In the genomic region with DNA sequence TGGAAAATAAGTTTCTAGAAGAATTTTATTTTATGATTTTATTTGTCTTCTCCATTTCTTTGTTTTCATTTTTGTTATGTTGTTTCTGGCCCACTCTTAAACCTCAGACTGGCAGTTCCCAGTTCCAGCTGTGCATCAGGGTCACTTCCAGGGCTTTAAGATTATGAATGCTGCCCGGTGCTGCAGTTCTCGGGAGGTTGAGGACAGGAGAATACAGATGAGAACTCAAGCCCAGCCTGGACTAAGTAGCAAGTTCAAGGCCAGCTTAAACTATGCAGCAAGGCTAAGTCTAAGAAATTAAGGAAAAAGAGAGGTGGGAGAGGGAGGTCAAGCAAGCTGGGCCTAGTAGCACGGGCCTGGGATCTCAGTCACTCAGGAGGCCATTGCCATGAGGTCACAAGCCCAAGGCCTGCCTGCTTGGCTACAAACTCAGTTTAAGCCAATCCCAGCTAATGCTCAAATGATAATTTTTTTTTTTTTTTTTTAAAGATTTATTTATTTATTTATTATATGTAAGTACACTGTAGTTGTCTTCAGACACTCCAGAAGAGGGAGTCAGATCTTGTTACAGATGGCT, we compare ENCODE assay signal across 14 mouse cellular contexts. TPM values are rescaled to one million over a fixed set of nuclear protein-coding genes. Genes with fewer than 3 reads are reported as not detected.
A peak's percentile ranks its signal among the peaks of the same experiment; 100 is the strongest.
DNase-seq lines count a peak whose midpoint lies in the region; ATAC-seq and TF ChIP-seq lines count a peak whose summit lies in the region.
"Had no signal": no experiment of that assay in that cellular context is flagged by ENCODE, and none has a peak within 500 bp of the region (broad histone marks: within the 10 kb centered on the region; RNA-seq: fewer than 3 reads in every experiment).

No protein-coding gene starts in this region.

- no peak for TF ChIP-seq EP300 in liver, embryonic 14.5 days (IDR thresholded peaks at IDR 0.05; ENCODE audit: low read depth)

- no peak for DNase-seq in heart, embryonic 10.5 days (ENCODE audit: low spot score)
- DNase-seq in heart, postnatal 25 days (ENCODE audit: low spot score) = no peak
- no peak for DNase-seq in lung, embryonic 14.5 days
- no peak for DNase-seq in lung, adult 18-20 months
- peak; percentile 42 for DNase-seq in adrenal gland, postnatal 14 days
- DNase-seq in liver, embryonic 14.5 days (ENCODE audit: low read depth in 3 of 3, low spot score in 3 of 3) = no peak
- DNase-seq: cerebellum, adult 9-10 months; lung, postnatal 10 days; right cerebral cortex, adult 18-20 months had no signal

- no peaks in the 10 kb centered on the region for H3K9me3 ChIP-seq in heart, embryonic 10.5 days
- H3K9me3 ChIP-seq in lung, embryonic 14.5 days (ENCODE audit: low read depth, low read length) = no peaks in the 10 kb centered on the region
- H3K9me3 ChIP-seq in liver, embryonic 14.5 days (ENCODE audit: control insufficient read depth, low read length) = no peaks in the 10 kb centered on the region
- no peaks in the 10 kb centered on the region for H3K9me3 ChIP-seq in hindbrain, embryonic 13.5 days
- no peaks in the 10 kb centered on the region for H3K9me3 ChIP-seq in forebrain, embryonic 12.5 days
- H3K9me3 ChIP-seq: embryonic facial prominence, embryonic 10.5 days; forebrain, embryonic 15.5 days; midbrain, embryonic 15.5 days had no signal

- peaks cover 36% of the 10 kb centered on the region for H3K36me3 ChIP-seq in heart, embryonic 10.5 days
- H3K36me3 ChIP-seq in lung, embryonic 14.5 days (ENCODE audit: insufficient read depth) = peaks cover 44% of the 10 kb centered on the region
- peaks cover 55% of the 10 kb centered on the region for H3K36me3 ChIP-seq in liver, embryonic 14.5 days (replicated peaks; ENCODE audit: control insufficient read depth, insufficient read depth, low read depth)
- peaks cover 33% of the 10 kb centered on the region for H3K36me3 ChIP-seq in hindbrain, embryonic 13.5 days
- H3K36me3 ChIP-seq in forebrain, embryonic 12.5 days (replicated peaks) = peaks cover 38% of the 10 kb centered on the region
- H3K36me3 ChIP-seq: midbrain, embryonic 15.5 days had no signal

- TF ChIP-seq CTCF in lung, embryonic 14.5 days (IDR thresholded peaks at IDR 0.05; ENCODE audit: low read depth) = no peak
- TF ChIP-seq CTCF in liver, embryonic 14.5 days (IDR thresholded peaks at IDR 0.05; ENCODE audit: low read depth) = no peak

- H3K9ac ChIP-seq in lung, embryonic 14.5 days = no peak overlapping the region
- H3K9ac ChIP-seq in liver, embryonic 14.5 days (replicated peaks) = peak overlapping the region; percentile 71
- H3K9ac ChIP-seq in hindbrain, embryonic 13.5 days = no peak overlapping the region
- H3K9ac ChIP-seq in forebrain, embryonic 12.5 days = no peak overlapping the region
- H3K9ac ChIP-seq: forebrain, embryonic 15.5 days; midbrain, embryonic 15.5 days had no signal

- peak overlapping the region; percentile 76; the same call in 1 of the 2 replicates for H3K27ac ChIP-seq in heart, embryonic 10.5 days
- peak overlapping the region; percentile 79 for H3K27ac ChIP-seq in lung, embryonic 14.5 days (ENCODE audit: low read depth)
- H3K27ac ChIP-seq in liver, embryonic 14.5 days = peak overlapping the region; percentile 97
- no peak overlapping the region for H3K27ac ChIP-seq in hindbrain, embryonic 13.5 days
- H3K27ac ChIP-seq in forebrain, embryonic 12.5 days = no peak overlapping the region
- H3K27ac ChIP-seq: embryonic facial prominence, embryonic 10.5 days; forebrain, embryonic 15.5 days; midbrain, embryonic 15.5 days had no signal

- intact Hi-C loops in heart, postnatal 25 days (cut with DNase I) = no loop called here

- no peaks in the 10 kb centered on the region for H3K27me3 ChIP-seq in heart, embryonic 10.5 days (ENCODE audit: insufficient read depth, poor library complexity, severe bottlenecking)
- no peaks in the 10 kb centered on the region for H3K27me3 ChIP-seq in lung, embryonic 14.5 days (ENCODE audit: insufficient read depth, low read length)
- H3K27me3 ChIP-seq in liver, embryonic 14.5 days (ENCODE audit: control insufficient read depth, insufficient read depth, low read length) = no peaks in the 10 kb centered on the region
- no peaks in the 10 kb centered on the region for H3K27me3 ChIP-seq in hindbrain, embryonic 13.5 days
- H3K27me3 ChIP-seq in forebrain, embryonic 12.5 days = no peaks in the 10 kb centered on the region
- H3K27me3 ChIP-seq: forebrain, embryonic 15.5 days; midbrain, embryonic 15.5 days had no signal

- no peak for ATAC-seq in lung, embryonic 14.5 days (ENCODE audit: insufficient read depth)
- ATAC-seq in liver, embryonic 14.5 days (ENCODE audit: insufficient read depth) = peak; percentile 50; the same call in 1 of the 2 replicates
- ATAC-seq in hindbrain, embryonic 13.5 days (ENCODE audit: low FRiP score) = no peak
- no peak for ATAC-seq in forebrain, embryonic 12.5 days (ENCODE audit: low FRiP score)
- ATAC-seq: forebrain, embryonic 15.5 days; midbrain, embryonic 15.5 days had no signal

- 56% methylated on average over 3 of the region's 3 CpGs for WGBS in heart, embryonic 10.5 days
- WGBS in lung, embryonic 14.5 days = 76% methylated on average over 3 of the region's 3 CpGs
- 19% methylated on average over 3 of the region's 3 CpGs for WGBS in liver, embryonic 14.5 days (ENCODE audit: insufficient replicate concordance)
- WGBS in hindbrain, embryonic 13.5 days = 84% methylated on average over 3 of the region's 3 CpGs
- 88% methylated on average over 3 of the region's 3 CpGs for WGBS in forebrain, embryonic 12.5 days

- H3K4me1 ChIP-seq in heart, embryonic 10.5 days = peaks cover 47% of the 10 kb centered on the region
- H3K4me1 ChIP-seq in lung, embryonic 14.5 days (ENCODE audit: insufficient read depth) = peaks cover 5% of the 10 kb centered on the region
- peaks cover 54 to 69% of the 10 kb centered on the region in 2 experiments for H3K4me1 ChIP-seq in liver, embryonic 14.5 days (replicated peaks; ENCODE audit: control insufficient read depth in 2 of 2, insufficient read depth in 2 of 2, low read length in 1 of 2)
- peaks cover 63% of the 10 kb centered on the region for H3K4me1 ChIP-seq in hindbrain, embryonic 13.5 days (replicated peaks)
- peaks cover 44% of the 10 kb centered on the region for H3K4me1 ChIP-seq in forebrain, embryonic 12.5 days

- 0 out of 2 replicates have a peak overlapping the region, but pooled peaks have one; percentile 15 for H3K4me3 ChIP-seq in heart, embryonic 10.5 days
- peak overlapping the region; percentile 6; the same call in 1 of the 2 replicates for H3K4me3 ChIP-seq in lung, embryonic 14.5 days (ENCODE audit: low read depth, low read length)
- peak overlapping the region; percentile 39 to 49 for H3K4me3 ChIP-seq in liver, embryonic 14.5 days (ENCODE audit: insufficient read depth in 1 of 2, low read depth in 2 of 2, low read length in 2 of 2)
- H3K4me3 ChIP-seq in hindbrain, embryonic 13.5 days = no peak overlapping the region
- no peak overlapping the region for H3K4me3 ChIP-seq in forebrain, embryonic 12.5 days (replicated peaks)
- H3K4me3 ChIP-seq: embryonic facial prominence, embryonic 10.5 days; forebrain, embryonic 15.5 days; midbrain, embryonic 15.5 days had no signal

- H3K4me2 ChIP-seq in lung, embryonic 14.5 days = peak overlapping the region; percentile 11; the same call in 1 of the 2 replicates
- H3K4me2 ChIP-seq in liver, embryonic 14.5 days (ENCODE audit: low read depth) = peak overlapping the region; percentile 73
- H3K4me2 ChIP-seq in hindbrain, embryonic 13.5 days = no peak overlapping the region
- H3K4me2 ChIP-seq in forebrain, embryonic 12.5 days = no peak overlapping the region
- H3K4me2 ChIP-seq: forebrain, embryonic 15.5 days; midbrain, embryonic 15.5 days had no signal

RNA-seq across cellular contexts. Expression of gene Rnf10, which starts 5.1 kb away (rescaled TPM):
- 102 and 117 TPM in 2 replicates for polyA plus RNA-seq in heart, embryonic 10.5 days (2016; fragmentation: Nextera tagmentation; extraction: Ambion mirVana)
- total RNA-seq in heart, postnatal 25 days (2021) = 100 to 1,000 TPM; 389 to 406 TPM
- 92.5 and 97.2 TPM in 2 replicates for polyA plus RNA-seq in lung, embryonic 14.5 days (2014; fragmentation: Nextera tagmentation; extraction: Ambion mirVana)
- 259 and 262 TPM in 2 replicates for total RNA-seq in adrenal gland, postnatal 14 days (2021)
- 84.1 and 97.0 TPM in 2 replicates for polyA plus RNA-seq in liver, embryonic 14.5 days (2012; rRNA removed)
- 60.2 and 68.3 TPM in 2 replicates for polyA plus RNA-seq in liver, embryonic 14.5 days (2014; fragmentation: Nextera tagmentation; extraction: Ambion mirVana)
- polyA plus RNA-seq in hindbrain, embryonic 13.5 days (2015; fragmentation: Nextera tagmentation; extraction: Ambion mirVana) = 156 and 160 TPM in 2 replicates
- 187 and 195 TPM in 2 replicates for polyA plus RNA-seq in forebrain, embryonic 12.5 days (2016; fragmentation: Nextera tagmentation; extraction: Ambion mirVana)

RNA-seq across cellular contexts. Expression of gene Coq5, which starts 11.9 kb away (rescaled TPM):
- 78.2 and 87.8 TPM in 2 replicates for polyA plus RNA-seq in heart, embryonic 10.5 days (2016; fragmentation: Nextera tagmentation; extraction: Ambion mirVana)
- 100 to 1,000 TPM; 159 to 164 TPM for total RNA-seq in heart, postnatal 25 days (2021)
- 39.2 and 40.7 TPM in 2 replicates for polyA plus RNA-seq in lung, embryonic 14.5 days (2014; fragmentation: Nextera tagmentation; extraction: Ambion mirVana)
- 80.4 and 83.1 TPM in 2 replicates for total RNA-seq in adrenal gland, postnatal 14 days (2021)
- polyA plus RNA-seq in liver, embryonic 14.5 days (2012; rRNA removed) = 8.2 and 10.3 TPM in 2 replicates
- 28.4 and 28.7 TPM in 2 replicates for polyA plus RNA-seq in liver, embryonic 14.5 days (2014; fragmentation: Nextera tagmentation; extraction: Ambion mirVana)
- 53.1 and 56.5 TPM in 2 replicates for polyA plus RNA-seq in hindbrain, embryonic 13.5 days (2015; fragmentation: Nextera tagmentation; extraction: Ambion mirVana)
- polyA plus RNA-seq in forebrain, embryonic 12.5 days (2016; fragmentation: Nextera tagmentation; extraction: Ambion mirVana) = 54.3 and 57.1 TPM in 2 replicates

RNA-seq across cellular contexts. Expression of gene Pop5, which starts 31.9 kb away (rescaled TPM):
- 88.7 and 117 TPM in 2 replicates for polyA plus RNA-seq in heart, embryonic 10.5 days (2016; fragmentation: Nextera tagmentation; extraction: Ambion mirVana)
- total RNA-seq in heart, postnatal 25 days (2021) = 10 to 100 TPM; 31.6 to 37.8 TPM
- 111 TPM in 2 replicates for polyA plus RNA-seq in lung, embryonic 14.5 days (2014; fragmentation: Nextera tagmentation; extraction: Ambion mirVana)
- total RNA-seq in adrenal gland, postnatal 14 days (2021) = 92.6 and 92.9 TPM in 2 replicates
- 45.0 and 55.2 TPM in 2 replicates for polyA plus RNA-seq in liver, embryonic 14.5 days (2012; rRNA removed)
- 95.5 and 106 TPM in 2 replicates for polyA plus RNA-seq in liver, embryonic 14.5 days (2014; fragmentation: Nextera tagmentation; extraction: Ambion mirVana)
- polyA plus RNA-seq in hindbrain, embryonic 13.5 days (2015; fragmentation: Nextera tagmentation; extraction: Ambion mirVana) = 103 and 105 TPM in 2 replicates
- polyA plus RNA-seq in forebrain, embryonic 12.5 days (2016; fragmentation: Nextera tagmentation; extraction: Ambion mirVana) = 90.5 and 97.1 TPM in 2 replicates

RNA-seq across cellular contexts. Expression of gene Dynll1, which starts 33.2 kb away (rescaled TPM):
- 1,455 and 1,701 TPM in 2 replicates for polyA plus RNA-seq in heart, embryonic 10.5 days (2016; fragmentation: Nextera tagmentation; extraction: Ambion mirVana)
- 100 to 1,000 TPM in 1 of 2 experiments, 10 to 100 TPM in 1; 90.1 to 120 TPM for total RNA-seq in heart, postnatal 25 days (2021)
- 1,568 and 1,614 TPM in 2 replicates for polyA plus RNA-seq in lung, embryonic 14.5 days (2014; fragmentation: Nextera tagmentation; extraction: Ambion mirVana)
- total RNA-seq in adrenal gland, postnatal 14 days (2021) = 283 and 320 TPM in 2 replicates
- 63.0 and 152 TPM in 2 replicates for polyA plus RNA-seq in liver, embryonic 14.5 days (2012; rRNA removed)
- polyA plus RNA-seq in liver, embryonic 14.5 days (2014; fragmentation: Nextera tagmentation; extraction: Ambion mirVana) = 636 and 642 TPM in 2 replicates
- polyA plus RNA-seq in hindbrain, embryonic 13.5 days (2015; fragmentation: Nextera tagmentation; extraction: Ambion mirVana) = 1,285 and 1,377 TPM in 2 replicates
- 1,436 and 1,463 TPM in 2 replicates for polyA plus RNA-seq in forebrain, embryonic 12.5 days (2016; fragmentation: Nextera tagmentation; extraction: Ambion mirVana)

RNA-seq across cellular contexts. Expression of gene Srsf9, which starts 59.4 kb away (rescaled TPM):
- polyA plus RNA-seq in heart, embryonic 10.5 days (2016; fragmentation: Nextera tagmentation; extraction: Ambion mirVana) = 154 and 293 TPM in 2 replicates
- total RNA-seq in heart, postnatal 25 days (2021) = 10 to 100 TPM; 18.5 to 20.6 TPM
- polyA plus RNA-seq in lung, embryonic 14.5 days (2014; fragmentation: Nextera tagmentation; extraction: Ambion mirVana) = 286 and 291 TPM in 2 replicates
- total RNA-seq in adrenal gland, postnatal 14 days (2021) = 71.3 and 78.3 TPM in 2 replicates
- polyA plus RNA-seq in liver, embryonic 14.5 days (2012; rRNA removed) = 31.8 and 46.2 TPM in 2 replicates
- 81.6 and 93.6 TPM in 2 replicates for polyA plus RNA-seq in liver, embryonic 14.5 days (2014; fragmentation: Nextera tagmentation; extraction: Ambion mirVana)
- 165 and 181 TPM in 2 replicates for polyA plus RNA-seq in hindbrain, embryonic 13.5 days (2015; fragmentation: Nextera tagmentation; extraction: Ambion mirVana)
- polyA plus RNA-seq in forebrain, embryonic 12.5 days (2016; fragmentation: Nextera tagmentation; extraction: Ambion mirVana) = 353 and 383 TPM in 2 replicates

Comparison
In these comparisons a context has a peak if more than half of its experiments do, and no peak if none do; other contexts are left out.
1. H3K27ac ChIP-seq: peak in heart, embryonic 10.5 days (single experiment), lung, embryonic 14.5 days (single experiment) and liver, embryonic 14.5 days (single experiment); none in hindbrain, embryonic 13.5 days (single experiment) and forebrain, embryonic 12.5 days (single experiment).
2. H3K4me3 ChIP-seq: peak in heart, embryonic 10.5 days (single experiment), lung, embryonic 14.5 days (single experiment) and liver, embryonic 14.5 days (2 of 2); none in hindbrain, embryonic 13.5 days (single experiment) and forebrain, embryonic 12.5 days (single experiment).
3. H3K4me2 ChIP-seq: peak in lung, embryonic 14.5 days (single experiment) and liver, embryonic 14.5 days (single experiment); none in hindbrain, embryonic 13.5 days (single experiment) and forebrain, embryonic 12.5 days (single experiment).